Mouse (Mus musculus): Measurements from ENCODE around the gene Gm20388.

The Gm20388 gene

DNA sequence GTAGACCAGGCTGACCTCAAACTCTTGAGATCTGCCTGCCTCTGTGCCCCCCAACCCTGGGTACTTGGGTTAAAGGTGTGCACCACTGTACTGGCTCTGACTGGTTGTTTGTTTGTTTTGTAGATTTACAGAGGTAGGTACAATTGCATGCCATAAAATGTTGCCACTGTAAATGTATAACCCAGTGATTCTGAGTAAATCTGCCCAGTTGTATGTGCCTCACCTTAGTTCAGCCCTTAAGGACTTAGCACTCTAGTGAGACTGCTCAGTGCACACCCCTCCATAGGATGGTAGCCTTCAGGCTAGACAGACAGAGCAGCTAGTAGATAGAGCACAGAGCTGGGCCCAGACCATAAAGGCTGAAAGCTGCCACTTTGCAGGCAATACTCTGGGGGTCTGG, 2483.1 kb downstream of the Gm20388 start:
- in situ Hi-C loops (cut with MboI), result no loop called here

DNA sequence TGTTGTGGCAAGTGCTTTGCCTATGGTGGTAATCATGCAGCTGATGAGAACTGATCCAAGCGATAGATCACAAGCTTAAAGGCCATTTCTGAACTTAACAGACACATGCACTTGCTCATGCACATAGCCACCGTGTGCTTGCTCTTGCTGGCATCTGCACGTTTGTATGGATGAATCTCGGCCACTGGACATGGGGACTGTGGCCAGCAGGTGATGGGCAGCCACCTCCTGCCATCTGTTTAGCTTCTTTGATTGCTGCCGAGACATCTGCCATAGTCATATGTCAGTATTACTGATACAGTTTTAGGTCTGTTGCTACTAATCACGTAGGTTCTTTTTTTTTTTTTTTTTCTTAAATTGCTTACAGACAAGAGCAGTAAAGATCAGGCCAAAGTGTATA, 2484.7 kb downstream of the Gm20388 start:
- in situ Hi-C loops (cut with MboI), result no loop called here

DNA sequence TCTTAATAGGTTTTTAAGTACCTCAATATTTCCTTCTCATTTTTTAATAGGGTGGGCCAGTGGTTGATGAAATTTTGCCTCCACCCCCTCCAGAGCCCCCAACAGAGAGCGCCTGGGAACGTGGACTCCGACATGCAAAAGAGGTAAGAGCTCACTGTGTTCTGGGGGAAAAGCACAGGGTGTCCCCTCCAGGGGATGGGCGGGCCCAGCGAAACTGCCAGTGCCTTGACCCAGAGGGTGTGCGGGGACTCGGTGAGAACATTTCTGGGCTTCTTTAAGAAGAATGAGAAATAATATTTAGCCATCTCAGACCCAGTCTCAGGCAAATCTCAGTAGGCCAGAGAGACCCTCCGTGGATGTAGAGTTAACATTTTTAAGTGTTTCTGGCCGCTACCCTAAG, 2487.5 kb downstream of the Gm20388 start:
- in situ Hi-C loops (cut with MboI), result no loop called here

DNA sequence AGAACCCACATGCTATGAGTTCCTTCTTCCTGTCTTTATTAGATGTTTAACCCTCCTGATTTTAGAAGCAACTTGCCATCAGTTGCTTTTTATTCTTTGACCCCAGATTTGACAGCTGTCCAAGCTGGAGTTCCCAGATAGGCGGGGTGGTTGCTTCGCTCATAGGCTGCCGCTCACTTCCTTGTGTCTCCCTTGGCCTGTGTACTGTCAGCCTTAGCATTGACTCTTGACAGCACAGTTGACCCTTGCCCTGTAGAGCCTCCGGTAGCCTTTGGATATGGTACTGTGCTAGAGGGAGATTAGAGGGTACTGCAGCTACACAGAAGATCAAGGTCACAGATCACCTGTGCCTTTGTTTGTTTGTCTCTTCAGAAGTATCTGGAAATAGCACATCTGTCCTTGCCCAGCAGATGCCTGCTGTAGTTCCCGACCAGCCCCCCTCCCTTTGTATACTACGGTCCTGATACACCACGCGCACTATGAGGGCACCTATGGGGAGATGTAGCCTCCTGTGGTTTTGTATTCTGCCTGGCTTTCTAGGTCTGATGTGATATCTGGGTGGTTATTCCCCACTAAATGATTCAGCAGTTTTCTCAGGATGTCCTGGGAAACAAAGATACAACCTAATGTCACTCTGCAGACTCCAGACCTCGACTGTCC, 2494.6 kb downstream of the Gm20388 start:
- in situ Hi-C loops (cut with MboI), result no loop called here

GRCm38 (mm10) chr8:122407678-122408077, 2497.0 kb downstream of the Gm20388 start:
- in situ Hi-C loops (cut with MboI), result no loop called here

DNA sequence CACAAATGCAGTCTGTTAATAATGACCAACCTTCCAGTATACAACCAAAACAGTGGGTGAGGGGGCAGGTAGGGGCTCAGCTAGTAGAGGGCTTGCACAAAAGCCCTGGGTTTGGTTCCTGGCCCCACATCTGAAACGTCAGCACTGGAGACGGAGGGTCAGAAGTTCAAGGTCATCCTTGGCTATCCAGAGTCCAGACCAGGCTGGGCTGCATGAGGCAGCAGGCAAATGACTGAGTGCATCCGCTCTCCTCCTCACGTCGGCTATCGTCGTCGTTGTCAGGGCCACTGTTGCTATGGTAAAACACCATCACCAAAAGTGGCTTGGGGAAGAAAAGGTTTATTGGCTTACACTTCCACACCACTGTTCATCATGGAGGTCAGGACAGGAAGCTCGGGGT, 2503.7 kb downstream of the Gm20388 start:
- in situ Hi-C loops (cut with MboI), result no loop called here

DNA sequence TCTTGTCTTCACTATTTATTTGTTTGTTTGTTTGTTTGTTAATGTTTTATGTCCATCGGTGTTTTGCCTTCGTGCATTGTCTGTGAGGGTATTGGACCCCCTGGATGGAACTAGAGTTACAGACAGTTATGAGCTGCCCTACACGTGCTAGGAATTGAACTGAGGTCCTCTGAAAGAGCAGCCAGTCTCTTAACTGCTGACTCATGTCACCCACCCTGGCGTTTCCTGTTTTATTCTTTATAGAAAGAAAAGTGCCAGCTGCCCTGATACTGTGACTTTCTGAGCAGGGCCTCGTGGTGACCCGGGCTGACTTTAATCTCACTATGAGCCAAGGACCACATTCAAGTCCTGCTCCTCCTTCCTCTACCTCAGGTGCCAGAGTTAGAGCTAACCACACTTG, 2504.9 kb downstream of the Gm20388 start:
- in situ Hi-C loops (cut with MboI), result no loop called here

DNA sequence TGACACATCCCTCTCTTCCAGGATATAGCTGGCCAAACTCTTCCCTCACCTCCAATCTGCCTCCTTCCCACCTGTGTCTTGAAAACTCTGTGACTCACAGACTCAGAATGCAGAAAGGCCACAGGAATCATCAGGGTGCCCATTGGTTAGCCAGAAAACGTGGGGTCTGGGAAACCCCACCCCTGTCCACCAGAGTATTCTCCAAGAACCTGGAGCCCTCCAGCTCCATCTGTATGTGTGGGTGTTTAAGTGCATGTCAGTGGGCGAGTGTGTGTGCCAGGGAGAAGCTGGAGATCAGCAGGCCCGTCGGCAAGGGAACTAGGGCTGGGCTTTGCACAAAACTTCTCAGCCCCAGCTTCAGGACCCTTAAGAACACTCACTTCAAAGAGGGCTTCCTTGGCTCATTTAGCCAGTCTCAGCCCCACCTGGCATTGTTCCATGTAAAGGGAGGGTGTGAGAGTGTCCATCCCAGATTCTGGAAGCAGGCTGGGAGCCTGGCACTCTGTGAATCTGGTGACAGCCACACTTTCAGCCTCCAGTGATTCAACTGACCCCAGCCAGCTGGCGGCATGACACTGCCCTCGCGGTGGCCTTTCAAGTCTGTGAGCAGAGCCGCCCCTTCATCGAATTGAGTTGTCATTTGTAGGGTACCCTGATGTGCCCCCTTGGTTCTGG, 2509.4 kb downstream of the Gm20388 start:
- in situ Hi-C loops (cut with MboI), result no loop called here

DNA sequence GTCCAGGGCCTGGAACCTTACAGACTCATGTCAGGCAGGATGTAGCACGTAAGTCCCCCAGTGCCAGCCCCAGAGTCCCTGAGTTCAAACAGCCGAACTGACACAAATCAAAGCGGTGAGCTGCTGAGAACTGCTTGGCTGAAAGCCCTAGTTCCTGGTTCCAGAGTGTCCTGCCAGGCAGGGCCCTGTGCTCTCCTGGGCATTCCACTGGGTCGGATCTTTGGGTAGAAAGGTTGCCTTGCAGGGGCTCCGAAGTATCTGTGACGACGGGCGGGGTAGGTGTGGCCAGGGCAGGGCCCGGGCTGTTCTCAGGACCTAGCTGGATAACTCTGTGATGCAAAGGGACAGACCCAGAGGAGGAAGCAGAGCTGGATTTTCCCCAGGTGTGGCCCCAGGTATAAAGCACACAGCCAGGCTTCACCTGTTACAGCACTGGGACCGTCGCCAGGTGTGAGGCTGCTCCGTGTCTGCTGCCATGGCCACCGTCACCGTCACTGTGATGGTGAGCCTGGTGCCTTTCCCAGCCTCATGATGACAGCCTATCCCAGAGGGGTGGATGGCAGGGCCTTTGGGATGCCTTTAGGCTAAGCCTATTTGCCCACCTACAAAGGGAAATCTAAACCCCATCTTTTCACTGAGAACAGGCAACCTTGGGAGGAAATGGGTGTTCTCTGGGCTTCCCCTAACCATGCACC, 2510.9 kb downstream of the Gm20388 start, which contains the start of gene Il17c:
Gene Il17c (plus strand): TSS at position 645 of the 695 bp plus-strand sequence.
- in situ Hi-C loops (cut with MboI), result no loop called here

- in situ Hi-C loops (cut with MboI), result no loop called here
Measured at GRCm38 (mm10) chr8:122423217-122423616, 2512.6 kb downstream of the Gm20388 start.

GRCm38 (mm10) chr8:122423659-122424058, 2513.0 kb downstream of the Gm20388 start:
- in situ Hi-C loops (cut with MboI), result no loop called here

- in situ Hi-C loops (cut with MboI), result no loop called here
Measured at GRCm38 (mm10) chr8:122426145-122426544, 2515.5 kb downstream of the Gm20388 start.

DNA sequence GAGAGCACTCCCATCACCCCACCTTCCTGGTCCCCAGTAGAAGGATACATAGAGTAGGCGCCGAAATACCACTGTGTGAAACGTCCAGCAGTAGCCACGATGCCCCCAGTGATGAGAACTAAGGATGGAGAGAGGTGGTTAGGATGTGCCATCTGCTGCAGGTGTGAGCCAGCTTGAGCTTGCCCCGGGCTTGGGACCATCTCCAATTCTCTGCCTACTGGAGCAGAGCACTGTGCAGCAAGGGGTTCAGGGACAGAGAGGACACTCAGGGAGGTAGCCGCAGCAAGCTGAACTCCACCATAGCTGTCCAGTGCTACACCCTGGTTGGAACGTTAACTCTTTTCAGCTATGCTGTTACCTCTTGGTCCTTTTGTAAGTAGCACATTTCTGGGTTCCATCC, 2517.0 kb downstream of the Gm20388 start:
- in situ Hi-C loops (cut with MboI), result no loop called here

GRCm38 (mm10) chr8:122428163-122428562, 2517.5 kb downstream of the Gm20388 start:
- in situ Hi-C loops (cut with MboI), result no loop called here

DNA sequence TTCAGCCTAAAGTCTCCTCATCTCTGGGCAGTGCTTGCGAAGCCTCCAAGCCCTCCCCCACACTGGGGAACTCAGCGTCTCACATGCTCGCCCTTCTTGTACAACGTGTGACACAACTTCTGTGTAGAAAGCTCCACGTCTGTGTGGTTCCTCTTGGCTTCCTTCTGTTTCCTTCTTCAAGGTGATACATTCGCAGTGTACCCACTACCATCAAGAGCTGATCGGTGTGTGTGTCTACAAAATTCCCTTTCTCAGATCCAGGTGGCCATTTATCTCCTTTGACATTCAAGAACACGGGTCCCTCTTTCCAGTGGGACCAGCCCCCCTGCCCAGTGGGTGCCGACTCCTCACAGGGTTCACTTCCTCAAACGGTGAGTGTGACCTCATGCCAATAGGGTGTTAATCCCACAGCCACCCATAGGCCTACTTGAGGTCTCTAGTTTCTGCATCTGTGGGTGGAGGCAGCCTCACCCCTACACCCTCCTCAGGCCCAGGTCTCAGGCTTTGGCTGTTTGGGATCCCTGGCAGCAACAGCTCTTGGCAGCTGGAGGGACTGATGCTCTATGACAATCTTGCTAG, 2519.5 kb downstream of the Gm20388 start:
- in situ Hi-C loops (cut with MboI), result no loop called here

- in situ Hi-C loops (cut with MboI), result no loop called here
Measured at GRCm38 (mm10) chr8:122430646-122431045, 2520.0 kb downstream of the Gm20388 start.

GRCm38 (mm10) chr8:122431694-122432442, 2521.2 kb downstream of the Gm20388 start:
- in situ Hi-C loops (cut with MboI), result no loop called here

- in situ Hi-C loops (cut with MboI), result no loop called here
Measured at GRCm38 (mm10) chr8:122432443-122433268, 2522.0 kb downstream of the Gm20388 start, which contains the start of gene Cyba. Gene Cyba, minus strand, starts transcription at chr8:122432930.

- in situ Hi-C loops (cut with MboI), result no loop called here
Measured at GRCm38 (mm10) chr8:122433269-122433905, 2522.7 kb downstream of the Gm20388 start.

DNA sequence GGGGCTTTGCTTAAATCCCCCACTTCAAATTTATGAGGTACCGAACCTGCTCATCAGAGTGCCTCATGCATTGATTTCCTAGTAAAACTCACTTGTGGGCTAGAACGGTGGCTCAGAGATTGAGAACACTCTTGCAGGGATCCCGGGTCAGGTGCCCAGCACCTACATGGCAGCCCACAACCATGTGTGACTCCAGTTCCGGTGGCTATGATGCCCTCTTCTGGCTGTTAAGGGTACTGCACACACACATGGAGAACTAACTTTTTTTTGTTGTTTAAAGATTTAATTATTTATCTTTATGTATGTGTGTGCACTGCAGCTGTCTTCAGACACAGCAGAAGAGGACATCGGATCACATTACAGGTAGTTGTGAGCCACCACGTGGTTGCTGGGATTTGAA, 2524.7 kb downstream of the Gm20388 start:
- in situ Hi-C loops (cut with MboI), result no loop called here
